Mouse (Mus musculus) kidney, adult 18-20 months (tissue): ENCODE measurements around the gene Dnajb8.

ENCODE experiments used
- DNase-seq: peaks from one replicate; pipeline ENCODE4 v3.0.0; 2021

Dnajb8 gene

DNA sequence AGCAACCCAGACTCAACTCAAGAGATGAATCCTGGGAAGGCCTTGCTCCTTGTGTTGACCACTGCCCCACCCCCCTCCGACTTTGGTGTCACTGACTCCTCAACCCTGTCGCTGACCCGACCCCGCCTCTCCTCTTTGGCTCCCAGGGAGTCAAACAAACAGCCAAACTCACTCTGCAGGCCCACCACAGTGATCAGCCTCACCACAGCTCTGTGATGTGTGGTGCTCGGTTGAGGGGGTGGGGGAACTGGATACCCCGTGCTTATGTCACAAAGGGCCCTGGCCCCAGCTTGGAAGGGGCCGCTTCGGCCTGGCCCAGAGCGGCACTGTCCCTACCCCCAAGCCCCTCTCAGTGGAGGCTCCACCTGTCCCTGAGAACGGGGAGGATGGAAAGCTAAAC, at the start of gene Dnajb8:
Dnajb8 (plus strand) TSS at position 301 of the 400 bp plus-strand sequence.
- no peak for DNase-seq

DNA sequence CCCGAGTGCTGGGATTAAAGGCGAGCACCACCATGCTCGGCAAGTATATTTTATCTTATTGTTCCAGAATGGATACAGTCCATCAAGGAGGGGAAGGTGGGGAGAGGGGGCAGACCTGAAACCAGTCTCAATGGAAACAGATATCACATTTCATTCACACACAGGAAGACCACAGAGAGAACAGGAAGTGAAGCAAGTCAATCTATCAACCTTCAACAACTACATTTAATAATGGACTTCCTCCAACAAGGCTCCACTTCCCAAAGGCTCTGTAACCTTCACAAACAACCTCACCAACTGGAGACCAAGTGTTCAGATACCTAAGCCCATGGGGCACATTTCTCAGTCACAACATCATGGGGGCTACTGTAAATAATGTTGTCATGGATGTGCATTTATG, 47.9 kb upstream of the Dnajb8 start:
- no peak for DNase-seq

GRCm38 (mm10) chr6:88174676-88175075, 47.4 kb upstream of the Dnajb8 start:
- no peak for DNase-seq

- DNase-seq = no peak
Observed at GRCm38 (mm10) chr6:88184671-88185070, 37.4 kb upstream of the Dnajb8 start.

GRCm38 (mm10) chr6:88188148-88188547, 33.9 kb upstream of the Dnajb8 start:
- DNase-seq = no peak

DNA sequence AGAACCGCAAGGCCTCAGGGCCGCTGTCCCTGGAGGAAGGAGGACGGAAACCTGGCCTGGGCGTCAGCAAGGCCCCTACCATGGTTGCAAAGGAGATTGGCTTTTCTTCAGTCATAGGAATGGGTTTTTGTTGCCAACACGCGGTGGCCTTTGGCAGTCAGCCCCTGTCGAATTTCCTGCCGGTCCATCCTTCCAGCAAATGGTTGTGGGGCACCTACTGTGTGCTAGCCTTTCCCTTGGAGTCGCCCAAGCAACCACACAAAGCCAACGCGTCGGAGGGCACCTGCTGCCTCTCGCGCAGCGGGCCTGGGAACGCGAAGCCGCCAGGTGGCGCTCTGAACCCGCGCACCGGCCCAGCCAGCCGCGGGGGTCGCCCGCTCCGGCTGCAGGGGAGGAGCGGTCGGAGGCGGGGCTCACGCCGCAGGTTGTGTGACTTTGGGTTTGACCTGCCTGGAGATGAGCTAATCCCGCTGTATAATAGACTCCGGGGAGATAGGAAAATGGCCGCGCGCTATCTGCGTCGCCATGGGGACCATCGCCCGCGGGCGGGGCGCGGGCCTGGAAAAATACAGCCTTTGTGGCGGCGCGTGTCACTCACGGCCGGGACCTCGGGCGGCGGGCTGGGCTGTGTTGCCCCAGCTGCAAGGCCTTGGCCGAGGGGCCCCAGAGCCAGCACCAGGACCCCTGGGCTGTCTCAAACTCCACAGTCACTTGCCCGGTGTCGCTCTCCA, 32.6 kb upstream of the Dnajb8 start:
- DNase-seq = peak; percentile 85

DNA sequence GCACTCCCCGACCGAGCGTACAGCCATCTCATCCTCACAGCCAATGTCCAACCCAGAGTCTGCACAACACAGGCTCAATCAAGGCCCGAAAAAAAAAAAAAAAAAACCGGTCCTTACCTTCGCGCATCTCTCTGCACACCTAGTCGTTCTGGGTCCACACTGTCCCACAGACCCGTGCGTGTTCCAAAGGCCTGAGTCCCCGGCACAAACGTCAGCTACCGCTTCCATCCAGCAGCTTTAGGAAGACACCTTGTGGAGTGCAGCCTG, 32.1 kb upstream of the Dnajb8 start:
- no peak for DNase-seq

DNA sequence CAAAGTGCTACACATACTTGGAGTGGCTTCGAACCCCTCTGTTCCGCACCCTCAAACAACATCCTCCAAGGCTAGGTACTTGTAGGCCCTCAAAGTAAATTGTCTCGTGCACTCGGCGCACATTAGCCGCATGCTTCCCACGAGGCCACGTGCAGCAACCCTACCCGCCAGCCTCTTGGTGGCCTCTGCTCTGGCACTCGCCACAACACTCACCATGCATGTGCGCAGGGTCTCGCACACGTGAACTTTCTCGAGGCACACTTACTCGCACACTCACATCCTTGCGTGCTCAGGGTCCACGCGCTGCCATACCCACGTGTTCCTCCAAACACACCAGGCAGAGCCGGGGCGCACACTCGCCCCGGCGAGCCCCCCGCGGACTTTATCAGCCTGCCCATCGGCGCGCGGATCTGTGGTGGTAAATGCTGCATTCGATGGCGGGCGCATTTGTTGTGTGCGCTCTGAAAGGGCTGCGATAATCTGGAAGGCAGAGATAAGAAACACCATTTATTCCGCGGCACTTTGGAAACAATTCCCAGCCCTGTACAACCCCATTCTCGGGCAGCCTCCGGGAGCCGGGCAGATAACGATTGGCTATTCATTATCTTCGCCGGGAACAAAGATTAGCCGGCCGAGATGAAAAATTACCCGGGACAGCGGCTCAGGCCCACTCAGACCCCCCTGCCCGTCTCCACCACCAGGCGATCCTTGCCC, 31.6 kb upstream of the Dnajb8 start:
- no peak for DNase-seq

DNA sequence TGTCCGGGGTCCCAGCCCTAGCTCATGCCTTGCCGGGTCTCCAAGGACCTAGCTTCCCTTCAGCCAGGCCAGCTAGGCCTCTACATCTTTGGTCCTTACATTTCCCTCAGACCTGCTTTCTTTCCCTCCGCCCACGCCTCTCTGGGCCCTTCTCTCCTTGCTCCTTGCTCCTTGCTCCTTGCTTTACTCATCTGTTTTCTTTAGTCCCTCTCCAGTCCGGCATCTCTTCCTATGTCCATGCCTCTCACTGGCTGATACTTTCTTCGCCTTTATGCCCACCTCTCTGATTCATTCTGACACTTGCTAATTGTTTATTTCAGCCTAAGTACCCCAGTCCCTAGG, 31.1 kb upstream of the Dnajb8 start:
- no peak for DNase-seq

DNA sequence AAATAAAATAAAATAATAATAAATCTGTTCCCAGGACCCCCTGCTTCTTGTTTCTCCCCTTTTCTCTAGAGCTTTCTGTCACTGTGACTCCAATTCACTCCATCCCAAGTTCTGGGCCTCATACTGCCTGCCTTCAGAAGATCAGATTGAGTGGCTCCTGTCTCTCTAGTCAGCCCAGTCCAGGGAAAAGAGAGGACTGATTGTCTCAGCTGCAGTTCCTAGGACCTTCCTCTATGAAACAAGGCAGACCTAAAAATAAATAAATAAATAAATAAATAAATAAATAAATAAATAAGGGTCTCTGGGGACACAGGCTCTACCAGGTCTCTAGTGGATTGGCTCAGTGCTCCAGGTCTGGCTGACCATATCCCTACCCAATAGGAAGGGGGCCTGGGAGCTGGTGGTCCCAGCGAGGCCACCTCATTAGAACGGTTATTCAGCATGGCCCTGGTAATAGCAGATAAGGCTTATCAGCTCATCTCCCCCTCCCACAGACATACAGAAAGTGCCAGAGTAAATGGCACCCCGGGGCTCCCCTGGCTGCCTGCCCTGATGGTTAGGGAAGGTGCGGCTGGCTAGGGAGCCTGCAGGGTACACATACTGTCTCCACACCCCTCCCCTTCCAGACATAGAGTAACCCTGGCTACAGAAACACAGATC, 30.5 kb upstream of the Dnajb8 start:
- no peak for DNase-seq

DNA sequence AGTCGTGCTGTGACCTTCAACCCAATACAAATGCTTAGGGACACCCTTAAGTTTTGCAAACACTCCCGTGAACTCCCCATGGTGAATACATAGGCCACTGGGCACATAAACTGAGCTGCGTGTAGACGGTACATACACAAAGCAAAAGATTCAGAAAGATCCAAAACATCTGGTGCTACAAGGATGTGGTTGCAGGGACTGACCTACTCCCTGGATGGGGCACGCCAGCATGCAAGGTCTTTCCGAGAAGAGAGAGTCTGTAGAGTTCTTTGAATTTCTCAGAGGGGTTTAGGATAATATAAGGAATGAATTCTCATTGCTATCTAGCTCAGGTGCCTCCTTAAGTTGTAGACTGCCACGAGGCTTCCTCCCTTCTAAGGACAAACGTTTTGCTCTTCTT, 29.3 kb upstream of the Dnajb8 start:
- no peak for DNase-seq

- DNase-seq = peak; percentile 68
Observed at GRCm38 (mm10) chr6:88193433-88194052, 28.5 kb upstream of the Dnajb8 start, which contains the start of gene Gata2. Gene Gata2 (plus strand): TSS chr6:88193891.

DNA sequence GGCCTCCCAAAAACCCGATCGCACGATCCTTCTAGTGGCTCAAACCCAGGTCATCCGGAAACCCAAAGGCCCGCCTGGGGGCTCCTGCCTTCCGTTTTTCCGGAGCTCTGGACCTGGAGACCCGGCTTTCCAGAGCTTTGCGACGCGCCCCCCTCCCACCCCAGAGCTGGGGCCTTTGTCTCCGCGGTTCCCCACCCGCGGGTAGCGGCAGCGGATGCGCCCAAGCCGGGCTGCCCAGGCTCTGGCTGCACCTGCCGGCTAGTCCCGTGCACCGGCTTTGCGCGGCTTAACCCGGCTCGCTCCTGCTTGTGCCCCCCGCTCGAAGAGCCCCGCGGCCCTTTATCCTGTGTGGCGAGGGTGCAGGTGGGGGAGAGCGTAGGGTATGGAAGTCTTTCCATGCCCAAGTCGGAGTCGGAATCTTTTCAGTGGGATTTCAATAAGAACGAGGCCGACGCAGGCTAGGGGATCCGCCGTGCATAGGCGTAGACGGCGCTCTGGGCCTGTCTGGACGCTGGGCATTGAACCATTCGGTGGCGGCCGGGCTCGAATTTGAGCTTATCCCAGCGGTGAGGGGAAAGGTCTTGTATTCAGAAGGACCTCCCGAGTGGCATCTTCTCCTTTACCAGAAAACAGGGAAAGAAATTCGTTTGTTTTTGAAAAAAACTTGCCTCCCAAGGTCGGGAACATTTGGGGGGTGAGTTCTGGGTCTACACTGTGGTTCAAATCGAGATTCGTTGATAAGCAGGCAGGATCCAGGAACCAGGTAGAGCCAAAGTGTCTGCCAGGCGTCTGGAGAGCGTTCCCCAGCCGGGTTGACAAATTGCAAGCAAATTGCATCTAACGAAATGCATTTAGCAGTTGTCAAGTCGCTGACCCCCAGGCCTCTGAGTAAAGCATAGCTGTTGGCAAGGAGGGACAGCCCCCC, 27.8 kb upstream of the Dnajb8 start:
- peak; percentile 50 for DNase-seq

DNA sequence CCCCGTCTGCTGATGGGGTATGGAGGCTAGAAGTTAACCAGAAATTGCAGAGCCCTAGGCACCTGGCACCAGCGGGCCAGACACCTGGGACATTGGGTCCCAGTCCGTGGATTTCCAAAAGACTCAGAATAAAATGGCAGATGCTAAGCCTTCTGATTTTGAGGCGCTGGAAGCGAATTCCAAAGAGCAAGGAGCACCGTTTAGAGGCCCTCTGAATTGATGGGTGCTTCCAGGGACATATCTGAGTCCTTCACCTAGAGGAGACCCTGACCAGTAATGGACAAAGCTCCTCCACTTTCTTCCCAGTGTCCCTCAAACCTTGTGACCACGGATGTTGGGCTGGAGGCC, 27.1 kb upstream of the Dnajb8 start:
- DNase-seq = no peak

- DNase-seq = no peak
Observed at GRCm38 (mm10) chr6:88196054-88196732, 25.9 kb upstream of the Dnajb8 start.

GRCm38 (mm10) chr6:88196733-88197312, 25.2 kb upstream of the Dnajb8 start:
- no peak for DNase-seq

DNA sequence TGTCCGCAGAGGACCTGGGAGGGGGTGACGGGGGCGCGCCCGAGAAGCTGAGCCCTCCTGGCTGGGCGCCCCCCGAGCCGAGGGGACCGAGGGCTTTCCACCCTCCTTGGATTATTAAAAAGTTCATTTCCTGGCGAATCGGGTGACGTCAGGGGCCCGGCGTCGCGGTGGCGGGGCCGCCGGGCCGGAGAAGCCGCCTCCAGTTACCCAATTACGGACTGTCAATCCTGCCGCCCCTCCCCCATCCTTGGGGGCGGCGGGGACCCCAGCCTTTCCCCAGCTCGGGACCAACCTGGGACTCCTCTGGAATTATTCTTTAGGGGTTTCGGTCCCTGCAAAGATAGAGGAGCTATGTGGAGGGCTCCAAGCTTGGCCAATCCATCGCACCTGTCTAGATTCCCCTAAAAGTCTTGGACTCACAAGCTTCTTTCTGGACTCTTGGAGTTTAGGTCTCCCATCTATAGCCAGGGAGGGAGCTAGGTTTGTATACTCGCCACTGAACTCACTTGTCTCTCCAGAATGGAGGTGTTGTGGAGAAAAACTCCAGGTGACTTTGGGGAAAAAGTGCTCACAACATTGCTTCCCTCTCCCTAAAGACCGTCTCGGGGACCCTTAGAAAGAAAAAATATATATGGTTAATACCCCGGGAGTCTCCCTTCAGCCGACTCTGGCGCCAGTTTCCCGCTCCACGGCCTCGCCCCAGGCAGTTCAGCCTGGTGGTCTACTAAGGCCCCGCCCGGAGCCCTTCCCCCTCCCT, 24.6 kb upstream of the Dnajb8 start:
- peak; percentile 67 for DNase-seq

GRCm38 (mm10) chr6:88198070-88198940, 23.8 kb upstream of the Dnajb8 start:
- DNase-seq = peak; percentile 87

DNA sequence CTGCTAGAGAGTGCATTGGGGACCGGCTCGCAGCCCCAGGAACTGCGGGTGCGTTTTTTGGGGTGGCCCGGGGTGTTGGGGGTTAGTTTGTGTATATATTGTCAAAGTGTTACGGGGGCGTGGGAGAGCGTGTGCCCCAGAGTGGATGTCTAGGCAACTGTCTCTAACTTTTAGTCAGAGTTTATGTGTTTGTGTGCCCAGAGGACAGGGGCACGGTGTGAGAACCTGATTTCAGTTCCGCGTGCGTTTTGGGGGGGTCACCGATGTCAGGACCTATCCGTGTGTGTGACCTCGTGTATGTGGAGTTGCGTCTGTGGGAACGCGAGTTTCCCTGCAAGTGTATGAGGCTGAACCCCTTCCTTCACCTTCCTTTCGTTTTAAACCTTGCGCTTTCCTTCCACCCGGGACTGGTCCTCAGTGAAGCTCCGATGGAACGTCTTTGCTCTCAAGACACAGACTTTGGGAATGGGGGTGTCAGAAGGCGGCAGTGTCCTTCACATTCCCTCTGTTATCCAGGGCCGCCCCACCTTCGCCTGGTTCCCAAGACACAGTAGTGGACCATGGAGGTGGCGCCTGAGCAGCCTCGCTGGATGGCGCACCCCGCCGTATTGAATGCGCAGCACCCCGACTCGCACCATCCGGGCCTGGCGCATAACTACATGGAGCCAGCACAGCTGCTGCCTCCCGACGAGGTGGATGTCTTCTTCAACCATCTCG, 22.9 kb upstream of the Dnajb8 start:
- no peak for DNase-seq
